Mouse (Mus musculus) CH12.LX (cell line): ENCODE data around the gene Lamc3.

Experiments used
- E2F4 ChIP-seq: IDR thresholded peaks from 2 replicates; pipeline ENCODE4 v1.6.1; 2011; ENCODE audit warnings: low read depth, low read length, improper control_type of control experiment; ENCODE audit not compliant: insufficient replicate concordance
- EP300 ChIP-seq: IDR thresholded peaks from 2 replicates; pipeline ENCODE4 v1.6.1; 2011; ENCODE audit warnings: low read length, improper control_type of control experiment
- POLR2A ChIP-seq: IDR thresholded peaks from 2 replicates; pipeline ENCODE4 v1.6.1; 2011; ENCODE audit warnings: low read depth, mild to moderate bottlenecking, improper control_type of control experiment, low read length
- TCF12 ChIP-seq: IDR thresholded peaks from 2 replicates; pipeline ENCODE4 v1.6.1; 2014; ENCODE audit warnings: low read depth, mild to moderate bottlenecking, inconsistent platforms, low read length, improper control_type of control experiment
- ZKSCAN1 ChIP-seq: IDR thresholded peaks from 2 replicates; pipeline ENCODE4 v1.6.1; 2012; ENCODE audit warnings: low read depth, inconsistent platforms, low read length, improper control_type of control experiment, borderline replicate concordance
- ZNF384 ChIP-seq: IDR thresholded peaks from 2 replicates; pipeline ENCODE4 v1.6.1; 2012; ENCODE audit warnings: low read depth, low read length, improper control_type of control experiment, inconsistent platforms

DNA sequence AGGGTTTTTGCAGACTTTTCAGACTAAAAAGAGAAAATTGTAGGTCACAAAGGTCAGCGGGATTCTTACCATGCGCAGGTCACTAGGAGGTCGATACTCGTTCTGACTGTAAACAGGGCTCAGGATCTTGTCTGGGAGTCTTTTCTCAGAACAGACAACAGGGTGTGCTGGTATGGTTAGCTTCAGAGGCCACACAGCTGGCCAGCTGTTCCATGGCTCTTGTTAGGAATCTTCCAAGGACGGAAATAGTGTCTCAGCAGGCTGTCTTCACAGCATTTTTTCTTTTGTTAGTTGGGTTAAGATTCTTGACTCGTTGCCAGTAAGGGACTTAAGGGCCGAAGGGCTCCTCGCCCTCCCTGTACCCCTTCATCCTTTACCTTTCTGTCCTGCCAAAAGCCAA, 79.7 kb downstream of the Lamc3 start:
- no peak for TF ChIP-seq ZNF384
- TF ChIP-seq EP300: no peak
- TF ChIP-seq E2F4: no peak
- no peak for TF ChIP-seq POLR2A
- TF ChIP-seq TCF12: no peak
- no peak for TF ChIP-seq ZKSCAN1
